Mouse (Mus musculus): Measurements from ENCODE around the gene Fhl3.

DNA sequence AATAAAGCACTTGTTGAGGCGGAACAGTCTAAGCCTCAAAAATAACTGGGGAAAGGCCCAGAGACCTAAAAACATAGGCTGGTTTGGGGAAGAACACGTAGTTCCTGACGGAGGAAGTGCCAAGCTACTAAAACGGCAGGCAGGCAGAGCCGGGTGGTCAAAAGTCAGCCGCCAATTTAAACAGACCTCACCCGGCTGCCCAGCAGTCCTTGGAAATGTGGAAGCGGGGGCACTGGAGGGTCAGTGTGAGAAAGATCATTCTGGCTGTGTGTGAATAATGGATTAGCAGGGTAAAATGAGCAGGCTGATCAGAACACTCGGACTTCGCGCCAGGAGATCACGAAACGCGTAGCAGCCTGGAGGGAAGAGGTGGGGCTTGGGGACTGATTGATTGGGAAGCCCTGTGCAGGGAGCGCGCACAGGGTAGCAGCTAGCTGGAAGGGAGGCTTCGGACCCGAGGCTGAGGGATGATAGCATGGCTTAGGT is 9.5 kb downstream of the Fhl3 start:
- TF ChIP-seq POLR2A (IDR thresholded peaks at IDR 0.05; ENCODE audit: borderline replicate concordance, control insufficient read depth, low read depth, low read length) (no peak), CTCF (IDR thresholded peaks at IDR 0.05; ENCODE audit: control insufficient read depth, insufficient read depth, low read length) (no peak)

All from bone marrow, adult 2 months (tissue).